Mouse (Mus musculus) right cerebral cortex, postnatal 14 days (tissue): Measurements from ENCODE around the gene Fancd2os.

ENCODE experiments used
- DNase-seq: peaks from one replicate; pipeline ENCODE4 v3.0.0; 2022

The Fancd2os gene

DNA sequence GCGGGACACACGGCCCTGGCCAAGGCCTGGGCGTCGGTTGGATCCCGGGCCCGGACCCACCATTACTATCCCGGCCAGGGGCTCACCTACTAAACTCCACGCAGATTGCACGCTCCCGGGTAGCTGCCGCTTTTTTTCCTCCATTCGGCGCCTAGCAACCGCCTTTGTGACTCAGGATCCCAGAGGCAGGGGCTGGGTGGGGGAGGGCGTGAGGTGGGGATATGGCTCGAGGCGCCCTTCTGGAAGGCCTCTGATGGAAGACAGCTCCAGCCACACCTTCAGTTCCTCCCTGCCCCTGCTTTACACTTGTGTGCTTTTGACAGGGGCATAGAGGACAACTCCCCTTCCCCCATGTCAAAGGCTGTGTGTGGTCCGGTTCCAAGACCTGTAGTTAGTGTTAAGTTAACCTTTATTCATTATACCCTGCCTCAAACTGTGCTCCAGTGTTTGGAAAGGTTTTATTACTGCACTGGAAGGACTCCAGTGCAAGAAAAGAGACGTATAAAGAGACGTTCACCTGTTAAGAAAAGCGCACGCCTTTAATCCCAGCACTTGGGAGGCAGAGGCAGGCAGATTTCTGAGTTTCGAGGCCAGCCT is at the start of gene Fancd2os:
Gene Fancd2os (minus strand): TSS at position 173 of the 597 bp plus-strand sequence.
- DNase-seq: no peak

DNA sequence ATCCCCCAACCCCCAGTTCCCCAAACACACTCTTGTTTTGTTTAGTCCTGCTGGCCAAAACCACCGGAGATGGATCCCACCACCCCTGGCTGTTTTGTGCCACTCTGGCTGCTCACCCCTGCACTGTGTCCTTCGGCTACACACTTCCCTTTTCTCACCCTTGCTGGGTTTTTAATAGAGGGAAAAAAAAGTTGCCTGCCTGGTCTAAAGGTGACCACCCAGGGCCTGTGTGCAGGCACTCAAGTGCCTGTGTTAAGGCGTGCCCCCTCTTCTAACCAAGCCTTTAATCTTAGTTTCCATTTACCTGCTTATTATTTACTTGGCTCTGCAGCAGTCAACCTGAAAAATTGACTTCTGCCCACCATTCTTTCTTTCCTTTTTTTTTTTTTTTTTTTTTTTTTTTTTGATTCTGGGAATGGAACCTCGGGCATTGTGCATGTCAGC is 49.7 kb upstream of the Fancd2os start:
- no peak for DNase-seq

DNA sequence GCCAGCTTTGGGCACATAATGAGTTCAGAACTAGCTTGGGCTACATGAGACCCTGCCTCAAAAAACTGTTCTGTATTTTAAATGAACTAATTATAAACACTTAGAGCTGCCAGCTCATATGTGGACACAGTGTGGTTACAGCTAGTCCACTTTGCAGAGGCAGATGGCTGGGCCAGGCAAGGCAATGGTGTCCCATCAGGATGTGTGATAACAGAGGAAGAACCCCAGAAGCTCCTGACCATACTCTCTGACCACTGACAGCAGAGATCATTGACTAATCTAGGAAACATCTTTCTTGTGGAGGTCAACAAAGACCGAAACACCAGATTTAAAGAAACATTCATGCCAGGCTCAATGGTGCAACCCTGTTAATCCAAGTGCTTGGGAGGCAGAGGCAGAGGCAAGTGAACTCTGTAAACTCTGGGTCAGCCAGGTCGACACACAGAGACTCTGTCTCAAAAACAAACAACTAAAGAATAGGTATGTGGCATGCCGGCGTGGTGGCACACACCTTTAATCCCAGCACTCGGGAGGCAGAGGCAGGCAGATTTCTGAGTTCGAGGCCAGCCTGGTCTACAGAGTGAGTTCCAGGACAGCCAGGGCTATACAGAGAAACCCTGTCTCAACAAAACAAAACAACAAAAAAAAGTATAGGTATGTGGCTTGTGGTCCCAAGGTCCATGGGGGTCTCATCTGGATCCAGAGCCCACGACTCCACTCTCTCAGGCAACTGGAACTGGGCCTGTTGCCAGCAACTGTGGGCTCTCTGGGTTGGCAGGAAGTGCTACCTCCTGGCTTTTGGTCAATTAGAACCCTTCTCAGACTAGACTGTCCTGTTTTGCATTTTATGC is 49.1 kb upstream of the Fancd2os start:
- DNase-seq: no peak

DNA sequence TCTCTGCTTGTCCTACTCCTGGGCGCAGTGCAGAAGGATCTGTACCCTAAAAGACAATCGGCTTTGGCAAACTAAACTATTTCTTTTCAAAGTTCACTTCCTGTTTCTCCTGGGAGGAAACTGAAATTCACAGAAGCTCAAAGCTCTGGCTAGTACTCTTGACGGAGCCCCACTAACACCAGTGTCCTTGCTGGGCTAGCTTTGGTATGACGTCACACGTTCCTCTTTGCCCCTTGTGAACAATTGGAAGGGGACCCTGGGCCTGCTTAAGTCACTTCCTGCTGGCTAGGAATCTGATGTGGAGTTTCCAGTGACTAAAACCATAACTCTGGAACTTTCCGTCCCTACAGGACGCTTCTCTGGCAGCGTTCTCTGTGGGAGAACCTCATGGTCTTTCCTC is 44.3 kb upstream of the Fancd2os start:
- no peak for DNase-seq

DNA sequence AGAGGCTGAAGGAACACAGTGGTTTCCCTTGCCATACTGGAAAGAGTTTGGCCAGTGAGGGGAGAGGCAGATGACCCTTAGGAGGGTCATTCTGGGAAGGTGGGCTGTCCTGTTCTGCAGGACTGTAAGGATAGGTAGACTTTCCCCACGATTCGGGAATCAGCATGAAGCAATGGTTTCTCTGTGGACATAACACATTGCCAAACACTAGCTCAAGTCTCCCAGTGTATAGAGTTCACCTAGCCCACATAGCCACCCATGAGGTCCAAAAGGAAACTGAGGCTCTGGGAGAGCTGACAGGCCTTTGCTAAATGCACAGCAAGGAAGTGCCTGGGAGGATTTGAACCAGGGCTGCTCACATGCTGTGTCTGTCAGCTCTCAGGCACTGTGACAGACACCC is 43.5 kb upstream of the Fancd2os start:
- DNase-seq: no peak

DNA sequence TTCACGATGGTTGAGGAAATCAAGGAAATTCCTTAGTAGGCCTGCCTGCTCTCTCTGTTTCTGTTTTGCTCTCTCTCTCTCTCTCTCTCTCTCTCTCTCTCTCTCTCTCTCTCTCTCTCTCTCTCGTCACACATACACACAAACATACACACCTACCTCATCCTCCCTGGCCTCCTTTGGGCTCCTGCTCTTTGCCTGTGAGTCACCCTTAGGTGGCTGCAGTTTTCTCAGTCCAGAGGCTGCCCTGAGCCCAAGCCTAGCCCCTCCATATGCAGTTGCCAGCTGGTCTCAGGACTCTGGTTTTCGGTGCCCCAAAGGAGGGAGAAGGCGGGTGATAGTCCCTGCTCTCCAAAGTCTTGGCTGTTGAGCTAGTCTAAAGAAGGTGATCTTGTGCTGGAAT is 42.5 kb upstream of the Fancd2os start:
- no peak for DNase-seq

DNA sequence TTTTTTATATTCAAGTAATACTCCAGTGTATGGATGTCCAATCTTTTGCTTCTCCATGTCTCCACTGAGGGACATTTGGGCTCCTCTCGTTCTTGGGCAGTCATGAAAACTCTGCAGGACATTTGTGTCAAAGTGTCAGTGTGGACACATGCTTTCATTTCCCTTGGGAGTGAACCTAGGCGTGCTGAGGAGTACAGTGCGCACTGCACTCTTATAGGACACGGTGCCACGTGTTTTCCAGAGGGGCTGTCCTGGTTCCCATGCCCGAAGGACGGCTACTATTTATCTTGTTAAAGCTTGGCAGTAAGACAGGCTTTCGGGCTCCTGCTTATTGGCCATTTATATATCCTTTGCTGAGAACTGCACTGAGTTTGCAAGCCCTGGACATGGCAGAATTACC is 42.1 kb upstream of the Fancd2os start:
- no peak for DNase-seq

DNA sequence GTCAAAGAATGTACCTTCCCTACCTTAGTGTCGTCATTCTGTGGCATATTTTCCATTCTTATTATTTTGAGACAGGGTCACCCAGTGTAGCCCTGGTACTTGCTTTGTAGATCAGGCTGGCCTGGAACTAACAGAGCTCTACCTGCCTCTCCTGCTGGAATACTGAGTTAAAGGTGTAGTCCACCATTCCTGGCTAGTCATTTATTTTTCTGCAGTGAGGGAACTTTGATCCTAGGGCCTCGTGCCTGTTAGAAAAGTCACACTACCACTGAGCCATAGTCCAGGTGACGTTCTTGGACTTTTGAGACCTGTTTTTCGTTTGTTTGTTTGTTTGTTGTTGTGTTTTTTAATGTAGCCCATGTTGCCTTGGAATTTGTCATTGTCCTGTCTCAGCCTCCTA is 38.7 kb upstream of the Fancd2os start:
- no peak for DNase-seq

DNA sequence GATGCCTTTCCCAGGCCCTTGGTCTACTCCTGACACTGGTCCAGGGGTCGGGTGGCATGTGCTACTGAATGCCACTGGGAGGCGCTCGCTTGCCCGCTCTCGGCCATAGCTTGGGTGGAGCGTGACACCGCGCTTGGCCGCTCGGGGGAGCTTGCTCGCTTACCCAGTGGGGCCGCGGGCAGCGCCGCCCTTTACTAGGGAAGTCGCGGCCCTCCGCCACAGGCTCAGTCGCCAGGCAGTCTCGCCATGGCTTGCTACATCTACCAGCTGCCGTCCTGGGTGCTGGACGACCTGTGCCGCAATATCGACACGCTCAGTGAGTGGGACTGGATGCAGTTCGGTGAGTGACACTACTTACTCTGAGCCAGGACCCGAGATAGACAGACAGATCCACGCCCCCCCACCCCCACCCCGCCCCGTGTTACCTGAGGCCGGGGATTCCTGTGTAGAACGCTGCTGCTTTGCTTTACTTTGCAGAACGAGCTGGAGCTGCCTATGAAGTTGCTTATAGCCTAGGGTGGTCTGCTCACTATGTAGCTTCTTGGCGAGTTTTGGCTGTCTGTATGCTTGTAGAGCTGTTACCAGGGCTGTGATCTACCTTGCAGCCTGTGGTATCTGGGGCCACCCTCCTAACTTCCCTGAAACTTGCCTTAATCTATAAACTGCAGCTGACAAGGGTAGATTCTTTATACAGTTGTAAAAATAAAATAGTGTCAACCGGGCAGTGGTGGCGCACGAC is 38.0 kb upstream of the Fancd2os start, which contains the start of gene Irak2:
Gene Irak2 (plus strand): TSS at position 166 of the 739 bp plus-strand sequence.
- DNase-seq: peak; percentile 95

DNA sequence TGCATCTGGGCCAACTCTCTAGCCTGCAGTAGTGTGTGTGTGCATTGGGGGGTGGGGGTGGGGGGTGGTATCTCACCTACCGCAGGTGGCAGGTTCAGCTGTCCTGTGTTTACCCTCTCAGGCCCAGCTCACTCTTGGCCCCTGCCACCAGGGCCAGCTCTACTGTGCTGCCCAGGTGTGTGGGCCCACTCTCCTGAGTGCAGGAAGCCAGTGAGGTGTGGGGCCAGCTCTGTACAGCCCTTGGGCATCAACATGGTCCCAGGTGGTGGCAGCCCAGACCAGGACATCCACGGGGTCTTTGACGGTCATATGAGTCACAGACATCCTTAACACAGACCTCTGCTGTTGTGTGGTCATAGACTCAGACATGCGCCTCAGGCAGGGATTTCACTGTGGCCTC is 32.3 kb upstream of the Fancd2os start:
- no peak for DNase-seq

DNA sequence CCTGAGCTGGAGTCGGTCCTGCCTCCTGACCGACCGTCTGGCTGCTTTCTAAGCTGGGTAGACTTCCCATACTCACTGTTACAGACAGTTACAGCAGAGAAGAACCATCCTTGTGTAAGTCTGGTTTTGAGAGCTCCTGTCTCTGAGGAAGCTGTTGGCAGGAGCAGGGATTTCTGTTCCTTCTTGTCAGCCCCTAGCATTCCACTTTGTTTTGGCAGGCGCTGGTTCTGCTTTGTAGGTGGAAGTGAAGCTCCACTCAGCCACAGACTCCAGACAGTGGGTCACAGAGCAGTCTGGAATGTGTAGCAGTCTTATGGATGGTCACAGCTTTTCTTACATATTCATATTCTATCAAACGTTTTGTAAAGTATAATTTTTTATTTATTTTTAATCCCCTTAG is 29.8 kb upstream of the Fancd2os start:
- DNase-seq: no peak

DNA sequence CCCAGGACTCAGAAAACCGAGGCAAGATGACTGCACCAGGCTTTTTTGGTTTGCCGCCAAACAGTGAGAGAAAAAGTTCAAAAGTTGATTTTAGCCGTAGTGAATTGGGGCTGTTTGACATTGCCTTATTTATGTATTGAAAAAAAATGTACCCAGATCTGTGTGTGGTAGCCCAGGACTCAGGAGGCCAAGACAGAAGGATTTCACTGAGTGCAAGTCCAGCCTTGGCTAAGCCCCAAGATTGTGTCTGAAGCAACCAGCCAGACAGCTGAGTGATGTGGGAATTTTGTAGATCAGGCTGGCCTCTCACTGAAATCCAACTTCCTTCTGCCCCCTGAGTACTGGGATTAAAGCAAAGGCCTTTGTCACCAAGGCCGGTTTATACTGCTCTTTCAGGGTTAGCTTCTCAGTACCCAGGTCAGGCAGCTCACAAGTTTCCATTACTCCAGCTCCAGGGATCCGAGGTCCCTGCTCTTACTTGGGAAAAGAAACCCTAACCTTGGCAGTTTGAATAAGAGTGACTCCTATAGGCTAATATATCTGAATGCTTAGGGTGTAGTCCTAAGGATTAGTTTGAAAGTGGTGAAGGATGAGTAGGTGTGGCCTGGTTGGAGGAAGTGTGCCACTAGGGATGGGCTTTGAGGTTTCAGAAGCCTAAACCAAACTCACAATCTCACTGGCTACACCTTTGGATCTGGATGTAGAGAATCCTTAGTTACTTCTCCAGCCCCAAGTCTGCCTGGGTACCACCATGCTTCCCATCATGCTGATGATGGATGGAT is 24.7 kb upstream of the Fancd2os start:
- no peak for DNase-seq

DNA sequence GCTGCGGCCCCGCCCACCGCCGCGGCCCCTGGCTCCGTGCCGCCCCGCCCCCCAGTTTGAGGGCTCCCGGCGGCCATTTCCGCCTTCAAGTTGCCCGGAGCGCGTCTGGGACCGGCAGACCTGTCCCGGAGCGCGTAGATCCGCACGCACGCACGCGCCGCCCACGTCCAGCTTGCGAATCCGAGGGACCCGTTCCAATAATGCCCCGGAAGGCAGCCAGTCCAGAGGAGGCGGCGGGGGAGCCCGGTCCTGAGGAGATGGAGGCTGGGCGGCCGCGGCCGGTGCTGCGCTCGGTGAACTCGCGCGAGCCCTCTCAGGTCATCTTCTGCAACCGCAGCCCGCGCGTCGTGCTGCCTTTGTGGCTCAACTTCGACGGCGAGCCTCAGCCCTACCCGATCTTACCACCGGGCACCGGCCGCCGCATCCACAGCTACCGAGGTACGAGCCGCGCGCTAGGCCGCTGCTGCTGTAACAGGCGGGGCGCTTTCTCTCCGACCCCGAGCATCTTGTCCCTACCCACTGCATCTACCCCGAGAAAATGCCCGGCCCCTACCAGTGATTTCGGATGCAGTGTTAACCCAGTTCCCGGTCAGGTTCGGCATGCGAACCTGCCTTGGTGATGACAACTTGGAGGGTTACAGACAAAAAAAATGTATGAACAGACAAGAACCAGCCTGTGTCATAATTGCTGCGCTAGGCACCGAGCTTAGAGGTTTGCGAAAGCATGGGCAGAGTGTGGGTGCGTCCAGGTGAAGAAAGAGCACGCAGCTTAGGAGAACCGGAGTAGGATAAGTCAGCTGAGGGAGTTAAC is 23.6 kb upstream of the Fancd2os start, which contains the start of gene Vhl:
Gene Vhl (plus strand): TSS at position 19 of the 811 bp plus-strand sequence.
- peak; percentile 86 for DNase-seq

DNA sequence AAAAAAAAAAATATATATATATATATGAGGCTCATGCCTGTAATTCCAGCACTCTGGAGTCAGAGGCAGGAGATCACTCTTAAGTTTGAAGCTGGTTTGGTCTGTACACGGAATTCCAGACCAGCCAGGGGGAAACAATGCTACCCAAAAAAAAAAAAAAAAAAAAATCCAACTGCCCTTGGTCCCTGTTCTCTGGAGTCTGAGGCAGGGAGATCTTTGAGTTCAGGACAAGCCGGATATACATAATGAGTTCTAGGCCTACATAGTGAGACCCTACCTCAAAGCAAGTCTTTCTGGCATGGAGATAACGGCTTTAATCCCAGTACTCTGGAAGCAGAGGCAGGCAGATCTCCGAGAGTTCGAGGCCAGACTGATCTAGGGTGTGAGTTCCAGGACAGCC is 22.9 kb upstream of the Fancd2os start:
- no peak for DNase-seq

DNA sequence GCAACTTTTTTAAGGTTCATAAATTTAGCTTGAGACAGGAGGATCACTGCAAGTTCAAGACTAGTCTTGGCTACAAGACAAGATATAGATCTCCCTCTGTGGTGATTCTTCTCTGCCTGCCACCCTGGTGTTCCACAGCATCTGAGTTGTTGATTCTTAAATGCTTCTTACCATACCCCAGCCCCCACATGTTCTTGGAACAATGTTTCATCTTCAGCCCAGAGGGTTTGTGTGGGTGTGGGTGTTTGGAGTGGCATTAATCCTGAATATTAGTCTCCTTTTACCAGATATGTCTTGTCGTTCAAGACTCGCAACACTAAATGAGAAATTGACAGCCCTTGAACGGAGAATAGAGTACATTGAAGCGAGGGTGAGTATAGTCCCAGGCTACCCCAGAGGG is 15.0 kb upstream of the Fancd2os start:
- DNase-seq: no peak

DNA sequence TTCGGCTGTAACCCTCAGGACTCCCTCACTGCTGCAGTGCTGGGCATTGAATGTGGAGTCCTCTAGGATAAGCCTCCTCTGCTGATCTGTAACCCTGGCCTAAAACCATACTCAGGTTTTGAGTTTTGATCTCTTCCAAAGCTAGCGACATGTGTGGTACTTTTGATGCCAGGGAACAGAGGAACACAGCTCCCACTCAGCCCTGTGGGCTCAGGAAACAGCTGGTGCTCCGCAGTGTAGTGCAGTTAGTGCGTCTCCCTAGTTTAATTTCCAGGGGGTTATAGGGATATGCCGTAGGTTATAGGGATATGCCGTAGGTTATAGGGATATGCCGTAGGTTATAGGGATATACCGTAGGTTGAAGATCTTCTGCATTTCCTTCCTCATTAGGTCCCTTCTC is 14.5 kb upstream of the Fancd2os start:
- DNase-seq: no peak

DNA sequence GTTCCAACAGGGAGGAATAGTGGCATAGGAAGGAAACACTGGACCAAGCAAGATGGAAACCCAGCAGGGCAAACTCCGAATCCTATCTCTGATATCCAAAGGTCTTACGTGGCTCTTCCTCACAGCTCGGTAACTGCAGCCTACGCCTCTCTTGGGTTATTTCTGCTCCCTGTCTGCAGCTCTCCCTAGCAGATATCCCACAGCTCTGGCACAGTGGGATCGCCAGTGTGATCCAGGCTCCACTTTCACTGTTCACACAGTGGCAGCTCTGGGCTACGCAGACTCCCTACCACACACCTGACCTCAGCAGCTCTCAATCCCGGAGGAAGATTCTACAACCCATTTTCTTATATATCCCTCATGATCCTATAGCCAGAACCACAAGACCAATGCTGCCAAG is 13.6 kb upstream of the Fancd2os start:
- no peak for DNase-seq

DNA sequence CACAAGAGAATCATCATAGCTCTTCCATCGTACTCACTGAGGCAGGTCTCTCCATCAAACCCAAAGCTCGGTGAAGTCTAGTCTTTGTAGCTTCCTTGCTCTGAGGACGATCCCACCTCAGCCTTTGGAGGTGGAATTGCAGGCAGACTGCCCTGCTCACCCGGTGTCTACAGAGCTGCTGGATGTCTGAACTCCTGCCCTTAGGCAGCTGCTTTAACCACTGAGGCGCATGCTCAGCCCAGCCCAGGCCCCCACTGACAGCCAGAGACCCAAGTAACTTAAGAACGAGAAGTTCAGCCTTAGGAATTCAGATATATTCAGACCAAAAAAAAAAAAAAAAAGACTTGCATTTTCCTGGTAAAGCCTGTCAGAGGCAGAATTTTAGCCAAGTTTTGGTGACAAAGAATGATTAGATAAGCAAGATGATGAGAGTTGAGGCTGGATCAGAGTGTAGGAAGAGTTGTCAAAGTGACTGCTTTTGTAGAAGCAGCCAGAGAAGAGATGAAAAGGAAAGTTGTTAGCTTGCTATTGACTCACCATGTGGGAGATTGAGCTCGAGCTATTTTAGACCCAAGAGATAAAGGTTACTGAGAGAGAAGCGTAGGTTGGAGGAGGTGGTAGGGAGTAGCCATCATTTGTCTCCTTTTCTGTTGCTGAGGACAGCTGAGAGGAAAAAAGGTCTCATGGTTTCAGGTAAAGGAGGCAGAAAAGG is 11.9 kb upstream of the Fancd2os start:
- DNase-seq: no peak

DNA sequence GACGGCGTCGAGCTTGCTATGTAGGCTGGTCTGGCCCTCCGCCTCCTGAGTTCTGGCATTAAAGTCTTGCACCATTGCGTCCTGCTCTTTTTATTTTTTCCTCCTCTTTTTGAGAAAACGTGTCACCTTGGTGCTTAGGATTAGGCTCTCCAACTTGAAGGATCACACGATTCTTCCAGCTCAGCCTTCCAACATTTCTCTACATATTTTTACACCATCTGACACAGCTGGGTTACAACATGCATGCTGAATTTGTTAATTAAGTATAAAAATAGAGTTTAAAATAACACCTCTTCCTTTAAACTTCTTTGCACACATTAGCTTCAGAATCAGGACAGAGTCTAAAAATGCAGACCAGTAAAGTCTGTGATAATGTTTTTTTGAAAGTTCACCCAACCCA is 8.8 kb upstream of the Fancd2os start:
- DNase-seq: no peak

DNA sequence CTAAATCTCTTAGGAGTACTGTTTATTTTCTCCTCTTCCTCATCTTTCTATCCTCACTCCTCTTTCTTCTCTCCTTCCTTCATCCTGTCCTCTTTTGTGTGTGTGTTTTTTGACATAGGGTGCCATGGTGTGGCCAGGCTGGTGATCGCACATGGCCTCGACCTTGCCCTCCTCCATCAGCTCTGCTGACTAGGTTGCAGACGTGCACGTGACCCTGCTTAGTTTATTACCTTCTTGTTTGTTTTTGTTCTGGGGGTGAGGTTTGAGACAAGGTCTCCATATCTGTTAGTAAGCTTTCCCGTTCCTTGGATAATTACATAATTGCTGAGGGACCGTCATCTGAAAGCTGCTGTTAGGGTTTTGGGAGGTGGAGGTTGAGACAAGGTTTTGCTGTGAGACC is 8.4 kb upstream of the Fancd2os start:
- DNase-seq: no peak

DNA sequence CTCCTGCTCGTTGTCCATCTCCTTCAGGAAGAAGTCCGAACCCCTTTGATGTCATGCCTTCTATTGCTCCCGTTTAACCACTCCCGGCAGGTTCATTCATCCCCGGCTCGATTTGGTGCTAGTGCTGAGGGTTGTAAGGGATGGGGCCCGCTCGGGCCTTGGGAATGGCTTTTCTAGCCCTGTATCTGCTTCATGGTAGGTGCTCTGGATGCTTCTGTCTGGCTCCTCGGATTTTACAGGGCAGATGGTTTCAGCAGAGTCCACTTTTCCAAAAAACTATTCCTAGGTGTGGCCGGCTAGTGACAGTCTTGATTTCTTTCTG is 4.7 kb upstream of the Fancd2os start:
- no peak for DNase-seq
